Mouse (Mus musculus) left cerebral cortex, postnatal 14 days (tissue): ENCODE data around the gene Ascl2. TPM values are rescaled to one million over a fixed set of nuclear protein-coding genes. Genes with fewer than 3 reads are reported as not detected.

Experiments used
- DNase-seq, 2 experiments: peaks; one replicate each; pipeline ENCODE4 v3.0.0; 2021 to 2022; ENCODE audit warnings: low spot score in 2 of 2, mixed read lengths in 1 of 2
- intact Hi-C: fragments of 180-260 bp; cut with DNase I; formaldehyde crosslinking; loops from one replicate; pipeline ENCODE4 v1.15.1; 2025
- long read RNA-seq, 2 experiments: library from polyadenylated mRNA; stranded (forward); transcript quantifications; one replicate each; pipeline ENCODE4 v2.0.0; 2021
- total RNA-seq, 2 experiments: library from RNA; stranded (reverse); gene quantifications; 2 replicates each; pipeline ENCODE4 v1.2.3; 2021

Gene Ascl2
- not detected for total RNA-seq
- long read RNA-seq, experiment 1 = 0 reads
- long read RNA-seq, experiment 2 = 0 reads

DNA sequence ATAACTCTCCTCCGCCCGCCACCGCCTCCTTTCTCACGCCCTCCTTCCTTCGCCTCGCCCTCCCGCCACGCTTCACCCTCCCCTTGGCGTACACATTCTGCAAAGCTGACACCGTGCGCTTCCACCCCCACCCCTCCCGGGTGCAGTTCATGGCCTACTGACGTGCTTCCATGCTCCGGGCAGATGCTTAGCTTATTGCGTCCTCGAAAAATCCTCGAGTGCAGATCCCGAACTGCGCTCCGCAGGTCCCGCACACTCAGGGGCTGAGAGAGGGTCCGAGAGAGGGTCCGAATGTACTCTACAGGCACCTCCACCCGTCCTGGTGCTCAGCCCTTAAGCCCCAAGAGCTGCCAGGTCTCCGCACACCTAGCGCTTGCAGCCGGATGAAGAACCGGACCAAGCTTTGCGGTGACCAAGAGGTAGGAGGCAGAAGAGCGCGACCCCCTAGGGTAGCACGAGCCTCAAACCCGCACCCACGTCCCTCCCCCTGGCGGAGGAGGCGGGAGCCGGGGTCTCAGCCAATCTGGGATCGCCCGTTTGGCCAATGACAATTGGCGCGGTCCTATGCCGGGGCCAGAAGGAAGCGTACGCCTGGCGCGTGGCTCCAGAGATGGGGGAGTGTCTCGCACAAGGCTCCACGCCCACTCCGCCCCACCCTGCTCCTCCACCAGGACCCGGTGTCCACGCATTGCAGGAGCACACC is at the start of gene Ascl2:
Gene Ascl2 (minus strand): TSS at position 456 of the 703 bp plus-strand sequence.
- intact Hi-C loops = no loop called here
- peak in 1 of 2 experiments; percentile 3 for DNase-seq

DNA sequence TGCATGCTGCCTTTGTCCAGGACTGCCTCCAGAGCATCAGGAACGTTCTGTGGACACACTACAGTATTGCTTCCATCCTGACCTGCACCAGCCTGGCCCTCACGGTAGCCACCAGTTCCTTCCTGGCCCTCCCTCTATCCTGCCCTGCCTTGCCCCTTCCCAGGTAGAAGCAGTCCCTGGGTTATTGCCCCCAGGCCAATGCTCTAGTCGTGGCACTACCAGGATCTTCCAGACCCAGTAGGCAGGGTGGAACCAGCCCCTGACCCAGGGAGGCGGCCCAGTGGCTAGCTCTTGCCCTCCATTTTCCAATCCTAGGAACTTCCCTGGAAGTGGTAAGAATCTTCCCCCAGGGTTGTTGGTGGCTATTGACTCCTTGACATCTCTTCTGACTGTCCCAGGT is 48.1 kb upstream of the Ascl2 start:
- no peak for DNase-seq
- intact Hi-C loops = no loop called here

- intact Hi-C loops = no loop called here
- no peak for DNase-seq
Measured at GRCm38 (mm10) chr7:143016424-143017142, 47.5 kb upstream of the Ascl2 start.

- intact Hi-C loops = no loop called here
- peak; percentile 55 to 67 for DNase-seq
Measured at GRCm38 (mm10) chr7:143015755-143016423, 46.8 kb upstream of the Ascl2 start.

DNA sequence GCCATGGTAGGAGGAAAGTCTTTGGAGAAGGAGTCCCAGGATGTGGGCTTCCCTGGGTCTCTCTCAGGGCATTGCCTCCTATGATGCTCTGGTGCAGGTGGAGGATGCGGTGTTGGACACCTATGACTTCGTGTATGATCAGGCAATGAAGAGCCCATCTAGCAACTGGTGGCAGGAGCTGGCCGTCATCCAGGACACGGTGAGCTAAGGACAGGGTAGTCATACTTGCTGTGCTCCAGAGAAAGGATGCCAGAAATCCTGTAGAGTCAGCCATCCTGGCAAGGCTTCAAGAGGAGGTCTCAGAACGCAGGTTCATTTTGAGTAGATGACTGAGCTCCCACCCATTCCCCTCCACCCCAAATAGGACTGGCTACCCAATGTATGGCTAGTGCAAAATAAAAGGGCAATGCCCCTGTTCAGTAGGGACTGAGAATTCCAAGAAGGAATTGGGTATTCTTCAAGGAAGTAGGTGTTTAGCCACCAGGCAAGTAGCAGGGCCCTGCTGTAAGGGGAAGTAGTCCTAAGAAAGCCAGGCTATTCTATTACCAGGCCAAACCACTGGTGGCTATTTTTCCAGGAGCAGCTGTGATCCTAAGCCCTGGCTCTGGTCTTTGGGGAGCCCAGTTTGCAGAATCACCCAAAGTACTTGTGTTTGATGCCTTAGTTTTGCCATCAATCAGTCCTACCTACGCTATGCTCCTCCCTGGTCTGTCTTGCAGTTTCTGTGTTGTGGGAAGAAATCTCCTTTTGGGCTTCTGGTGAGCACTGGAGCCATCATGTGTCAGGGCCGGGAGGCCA is 46.0 kb upstream of the Ascl2 start:
- DNase-seq = no peak
- intact Hi-C loops = loop anchor here (5.0 kb wide), 1 partner anchor 52 kb away; the partner anchor contains the start of gene Tssc4

DNA sequence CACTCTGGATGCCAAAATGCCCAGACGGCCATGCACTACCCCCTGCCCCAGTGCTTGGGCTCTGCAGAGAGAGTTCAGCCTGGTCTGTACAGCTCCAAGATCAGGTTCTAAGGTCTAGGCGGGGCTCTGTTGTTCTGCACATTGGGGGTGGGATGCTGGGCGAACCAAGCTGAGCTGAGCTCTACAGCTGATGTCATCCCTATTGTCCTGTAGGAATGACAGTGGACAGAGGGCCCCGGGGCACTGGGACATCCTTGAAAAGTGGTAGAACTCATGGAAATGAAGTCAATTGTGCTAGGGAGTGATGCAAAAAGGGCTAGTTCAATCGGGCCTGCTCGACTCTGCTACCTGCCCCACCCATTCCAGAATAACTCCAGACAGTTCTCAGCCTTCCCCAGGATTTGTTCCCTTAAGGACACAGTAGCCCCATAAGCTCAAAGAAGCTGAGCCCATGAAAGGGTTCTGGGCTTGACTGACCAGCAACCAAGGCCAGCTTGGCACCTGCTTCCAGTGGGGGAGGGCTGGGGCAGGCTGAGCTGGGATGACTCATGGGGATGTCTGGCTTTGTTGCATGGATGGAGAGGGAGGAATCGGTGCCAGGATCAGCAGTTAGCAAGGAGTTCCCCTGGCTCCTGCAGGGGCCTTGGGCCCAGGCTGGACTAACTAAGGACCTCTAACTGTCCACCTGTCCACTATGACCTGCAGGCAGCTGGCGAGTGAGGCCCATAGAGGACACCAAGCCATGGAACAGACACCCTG is 44.5 kb upstream of the Ascl2 start:
- intact Hi-C loops = loop anchor here (5.0 kb wide), 1 partner anchor 54 kb away; the partner anchor contains the start of gene Tssc4
- DNase-seq = peak in 1 of 2 experiments; percentile 33

- intact Hi-C loops = loop anchor here (5.0 kb wide), 1 partner anchor 55 kb away; the partner anchor contains the start of gene Tssc4
- DNase-seq = no peak
Measured at GRCm38 (mm10) chr7:143012230-143012875, 43.3 kb upstream of the Ascl2 start.

DNA sequence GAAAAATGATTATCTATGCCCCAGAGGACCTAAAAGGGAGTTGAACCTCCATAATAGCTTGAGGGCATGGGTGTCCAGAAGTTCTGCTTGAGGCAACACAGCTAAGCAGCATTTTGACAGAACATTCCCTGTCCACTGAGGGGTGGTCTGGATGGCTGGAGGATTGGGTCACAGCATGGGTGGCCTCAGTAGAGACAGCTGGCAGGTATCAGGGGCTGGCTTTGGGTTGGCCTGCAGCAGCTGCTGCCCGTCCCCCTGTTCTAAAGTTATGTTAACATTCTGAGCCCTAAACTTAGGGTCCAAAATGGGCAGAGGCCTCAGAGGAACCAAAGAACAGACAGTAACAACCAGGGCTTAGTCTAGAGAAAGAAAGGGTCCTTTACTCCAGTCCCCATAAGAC is 42.2 kb upstream of the Ascl2 start:
- intact Hi-C loops = loop anchor here (5.0 kb wide), 1 partner anchor 56 kb away; the partner anchor contains the start of gene Tssc4
- DNase-seq = no peak

DNA sequence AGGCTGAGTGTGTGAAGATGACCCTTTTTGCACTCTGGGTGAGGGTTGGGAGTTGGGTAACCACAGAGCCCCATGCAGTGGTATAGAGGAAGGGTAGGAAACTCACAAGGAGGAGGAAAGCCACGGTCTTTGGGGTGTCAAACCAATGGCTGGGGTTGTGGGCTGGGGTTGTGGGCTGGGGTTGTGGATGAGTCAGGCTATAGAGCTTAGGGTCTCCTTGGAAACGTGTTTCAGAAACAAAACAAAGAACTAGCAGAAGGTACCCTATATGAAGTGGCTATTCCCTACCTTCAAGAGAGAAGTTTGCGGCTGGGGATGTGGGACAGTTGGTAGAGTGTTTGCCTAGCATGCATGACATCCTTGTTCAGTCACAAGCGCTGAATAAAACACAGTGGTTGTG is 40.9 kb upstream of the Ascl2 start:
- intact Hi-C loops = loop anchor here (2.0 to 5.0 kb wide), 3 partner anchors 43 to 77 kb away; partner anchors contain the start of genes Cd81 and Tssc4
- no peak for DNase-seq

DNA sequence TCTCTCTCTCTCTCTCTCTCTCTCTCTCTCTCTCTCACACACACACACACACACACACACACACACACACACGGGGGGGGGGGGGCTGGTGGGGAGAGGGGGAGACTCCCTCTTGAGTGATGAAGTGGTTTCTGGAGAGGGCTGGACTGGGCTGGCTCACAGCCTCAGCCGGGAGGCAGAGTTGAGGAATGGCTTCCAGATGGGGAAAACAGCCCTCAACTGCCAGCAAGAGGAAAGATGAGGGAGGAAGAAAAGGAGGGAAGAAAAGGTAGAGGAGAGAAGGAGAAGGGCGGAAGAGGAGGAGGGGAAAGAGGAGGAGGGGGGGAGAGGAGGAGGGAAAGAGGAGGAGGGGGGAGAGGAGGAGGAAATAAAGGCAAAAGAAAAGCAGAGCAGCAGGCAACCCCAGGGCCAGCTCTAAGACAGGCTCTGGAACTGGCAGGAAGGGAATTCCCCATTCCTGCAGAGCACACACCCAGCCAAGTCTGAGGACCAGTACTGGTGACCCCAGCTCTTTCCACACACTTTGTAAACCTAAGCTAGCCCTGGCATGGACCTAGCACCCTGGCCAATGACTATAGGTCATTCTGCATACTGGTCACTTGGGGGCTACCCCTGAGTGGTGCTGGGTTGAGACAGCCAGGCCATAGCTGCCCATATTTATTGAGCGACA is 40.1 kb upstream of the Ascl2 start:
- no peak for DNase-seq
- intact Hi-C loops = loop anchor here (2.0 kb wide), 2 partner anchors 44 to 78 kb away; partner anchors contain the start of gene Cd81

- intact Hi-C loops = loop anchor here (2.0 kb wide), 2 partner anchors 44 to 78 kb away; partner anchors contain the start of gene Cd81
- no peak for DNase-seq
Measured at GRCm38 (mm10) chr7:143008370-143008926, 39.4 kb upstream of the Ascl2 start.

DNA sequence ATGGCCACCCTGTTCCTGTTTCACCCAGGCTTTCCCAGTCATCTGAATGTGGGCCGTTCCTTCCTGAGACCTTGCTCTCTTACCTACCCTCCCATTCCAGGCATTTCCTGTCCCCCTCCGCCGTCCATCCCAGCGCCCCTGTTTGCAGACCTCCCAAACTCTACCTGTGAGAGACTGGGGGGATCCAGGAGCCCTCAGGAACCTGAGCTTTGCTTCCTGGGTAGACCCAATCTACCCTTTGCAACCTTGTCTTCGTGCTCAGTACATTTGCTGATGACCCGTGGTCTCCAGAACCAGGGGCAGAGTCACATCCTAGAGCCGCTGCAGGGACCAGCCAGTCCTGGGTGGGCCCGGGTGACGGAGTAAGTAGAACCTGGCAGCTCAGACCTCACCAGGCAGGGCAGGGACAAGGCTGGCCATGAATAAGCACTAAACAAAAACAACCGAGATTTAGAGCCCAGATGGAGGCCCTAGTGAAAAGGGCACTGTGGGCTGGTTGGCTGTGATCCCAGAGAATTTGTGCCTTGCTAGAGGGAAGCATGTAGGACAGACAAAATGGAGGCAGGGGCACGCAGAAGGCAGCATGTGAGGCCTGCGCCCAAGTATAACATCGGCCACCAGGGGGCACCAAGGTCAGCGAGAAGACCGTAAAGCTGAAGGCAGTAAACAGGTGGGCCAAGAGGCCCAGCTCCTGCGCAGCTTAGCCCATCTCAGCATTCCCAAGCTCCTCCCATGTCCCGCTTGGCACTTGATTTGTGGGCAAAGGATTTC is 38.7 kb upstream of the Ascl2 start:
- intact Hi-C loops = loop anchor here (2.0 kb wide), 2 partner anchors 45 to 79 kb away; partner anchors contain the start of gene Cd81
- peak; percentile 95 to 97 for DNase-seq

GRCm38 (mm10) chr7:143006756-143007598 is 37.9 kb upstream of the Ascl2 start:
- intact Hi-C loops = no loop called here
- DNase-seq = no peak

DNA sequence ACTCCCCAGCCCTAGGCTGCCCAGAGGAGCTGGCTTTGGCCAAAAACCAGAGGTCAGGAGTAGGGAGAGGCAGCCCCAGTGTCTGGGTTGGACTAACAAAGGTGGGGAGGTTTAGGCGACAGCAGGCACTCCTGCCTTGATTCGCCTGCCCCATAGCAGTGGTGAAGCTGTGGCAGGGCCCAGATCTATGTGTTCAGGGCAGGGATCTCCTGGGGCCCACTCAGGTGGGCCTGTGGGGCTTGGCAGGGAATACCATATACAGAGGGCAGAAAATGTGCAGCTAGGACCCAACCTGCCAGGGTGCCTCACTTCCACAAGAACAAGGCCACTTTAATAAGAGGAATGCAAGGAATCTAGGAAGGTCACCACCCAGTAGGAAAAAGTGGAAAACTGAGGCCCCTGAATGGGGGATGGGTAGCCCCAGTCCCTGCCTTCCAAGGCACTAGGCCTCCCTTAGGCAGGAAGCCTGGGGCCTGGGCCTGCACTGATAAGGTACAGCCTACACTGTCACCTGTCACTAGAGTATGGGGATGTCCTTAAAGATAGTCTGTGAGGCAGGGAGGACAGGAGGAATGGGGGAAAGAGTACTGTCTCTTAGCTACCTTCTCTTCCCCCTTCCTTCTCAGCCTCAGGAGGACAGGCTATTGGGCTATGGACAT is 37.2 kb upstream of the Ascl2 start:
- no peak for DNase-seq
- intact Hi-C loops = no loop called here
